Mouse (Mus musculus) embryonic fibroblast, embryonic 13.5 days (primary cell): ENCODE results near the gene Stoml3.

Experiments used
- CTCF ChIP-seq: IDR thresholded peaks from 2 replicates; pipeline ENCODE4 v1.5.1; 2011; ENCODE audit warnings: mild to moderate bottlenecking, control low read depth, low read length, moderate library complexity, borderline replicate concordance; ENCODE audit not compliant: insufficient read depth
- POLR2A ChIP-seq: IDR thresholded peaks from 2 replicates; pipeline ENCODE4 v1.6.1; 2011; ENCODE audit warnings: low read depth, mild to moderate bottlenecking, control low read depth, low read length, moderate library complexity

DNA sequence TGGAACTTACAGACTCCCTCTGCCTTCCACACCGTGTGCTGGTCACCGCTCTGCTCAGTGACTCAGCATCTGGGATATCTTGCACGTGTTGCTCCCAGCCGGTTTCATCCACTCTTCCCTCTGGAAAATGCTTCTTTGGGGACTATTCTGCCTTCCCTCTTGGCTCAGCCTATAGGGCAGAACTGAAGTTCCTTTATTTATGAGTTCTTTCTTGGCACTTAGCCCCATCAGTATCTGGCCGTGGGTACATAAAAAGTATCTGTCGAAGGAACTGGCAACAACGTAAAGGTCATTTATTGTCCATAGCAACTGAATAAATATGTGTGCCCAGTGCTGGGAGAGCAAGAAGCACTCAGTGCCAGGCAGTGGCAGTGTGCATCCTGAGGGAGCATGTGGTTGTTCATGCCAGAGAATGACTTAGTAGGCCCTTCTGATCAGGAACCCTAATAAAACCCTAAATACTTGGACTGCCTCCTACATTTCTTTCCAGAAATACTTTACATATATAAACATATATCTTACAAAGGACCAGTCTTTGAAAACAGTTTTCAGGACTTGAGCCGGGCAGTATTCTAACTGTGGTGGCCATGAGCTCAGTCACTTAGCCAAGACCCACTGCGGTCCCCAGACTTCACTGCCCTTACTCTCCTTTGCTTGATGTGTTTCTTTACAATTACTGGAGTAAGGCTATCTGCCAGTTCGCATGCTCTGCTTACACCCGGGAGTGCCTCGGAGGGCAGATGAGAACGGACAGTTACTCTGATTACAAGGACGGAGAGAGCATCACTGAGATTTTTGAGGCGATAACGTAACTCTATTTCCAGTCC lies 69.1 kb downstream of the Stoml3 start:
- TF ChIP-seq CTCF (no peak), POLR2A (no peak)
